Mouse (Mus musculus): Measurements from ENCODE around the gene Olfr524. TPM values are rescaled to one million over a fixed set of nuclear protein-coding genes. Genes with fewer than 3 reads are reported as not detected.

The Olfr524 gene
- total and polyA plus RNA-seq, 2 experiments: not detected

DNA sequence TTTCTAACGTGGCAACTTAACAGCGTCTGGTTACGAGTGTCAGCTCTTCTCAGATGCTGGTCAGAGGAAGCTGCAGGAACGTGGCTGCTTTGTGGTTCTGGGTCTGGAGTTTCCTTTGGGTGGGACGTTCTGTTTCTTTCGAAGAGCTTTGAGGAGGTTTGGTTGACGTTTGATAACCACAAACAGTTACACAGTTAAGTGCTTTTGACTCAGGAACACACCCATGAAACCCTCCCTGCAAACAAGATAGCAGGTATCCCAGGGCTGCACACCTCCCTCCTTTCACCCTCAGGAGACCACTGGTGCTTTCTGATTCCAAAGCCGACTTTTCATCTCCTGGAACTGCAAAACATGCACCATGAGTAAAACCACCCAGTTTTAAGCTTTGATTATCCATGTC is 2.4 kb upstream of the Olfr524 start:
- Histone ChIP-seq H3K4me3 (ENCODE audit: insufficient read depth, low read depth, low read length) (no peak overlapping the region), H3K36me3 (ENCODE audit: control insufficient read depth, insufficient read depth, low read length) (no peaks in the 10 kb centered on the region), H3K4me1 (ENCODE audit: control insufficient read depth, insufficient read depth, low read length) (no peaks in the 10 kb centered on the region), H3K27me3 (ENCODE audit: control insufficient read depth, insufficient read depth, low read length) (no peaks in the 10 kb centered on the region), H3K9ac (ENCODE audit: low read depth, low read length) (no peak overlapping the region), H3K27ac (replicated peaks; ENCODE audit: insufficient read depth, low read depth, low read length) (no peak overlapping the region), H3K79me2 (ENCODE audit: control insufficient read depth, insufficient read depth, low read length) (no peaks in the 10 kb centered on the region)
- TF ChIP-seq POLR2A (IDR thresholded peaks at IDR 0.05; ENCODE audit: extremely low read depth, insufficient read depth, low read length) (no peak), CTCF (IDR thresholded peaks at IDR 0.05; ENCODE audit: low read depth, low read length) (no peak)
- 62% methylated on average over 8 of the region's 8 CpGs for WGBS
- DNase-seq (ENCODE audit: extremely low read depth, low read depth, low spot score): no peak

- DNase-seq (ENCODE audit: extremely low read depth, low read depth, low spot score): no peak
- Histone ChIP-seq H3K27ac (replicated peaks; ENCODE audit: insufficient read depth, low read depth, low read length) (no peak overlapping the region), H3K4me3 (ENCODE audit: insufficient read depth, low read depth, low read length) (no peak overlapping the region), H3K27me3 (ENCODE audit: control insufficient read depth, insufficient read depth, low read length) (no peaks in the 10 kb centered on the region), H3K79me2 (ENCODE audit: control insufficient read depth, insufficient read depth, low read length) (no peaks in the 10 kb centered on the region), H3K4me1 (ENCODE audit: control insufficient read depth, insufficient read depth, low read length) (no peaks in the 10 kb centered on the region), H3K9ac (ENCODE audit: low read depth, low read length) (no peak overlapping the region), H3K36me3 (ENCODE audit: control insufficient read depth, insufficient read depth, low read length) (no peaks in the 10 kb centered on the region)
- TF ChIP-seq CTCF (IDR thresholded peaks at IDR 0.05; ENCODE audit: low read depth, low read length) (no peak), POLR2A (IDR thresholded peaks at IDR 0.05; ENCODE audit: extremely low read depth, insufficient read depth, low read length) (no peak)
- WGBS: 87% methylated on average over 3 of the region's 3 CpGs
These were observed 1.1 kb upstream of the Olfr524 start for GRCm38 (mm10) chr7:140206904-140207303.

GRCm38 (mm10) chr7:140201090-140201489 is 4.7 kb downstream of the Olfr524 start:
- Histone ChIP-seq H3K36me3 (ENCODE audit: control insufficient read depth, insufficient read depth, low read length) (no peaks in the 10 kb centered on the region), H3K27me3 (ENCODE audit: control insufficient read depth, insufficient read depth, low read length) (no peaks in the 10 kb centered on the region), H3K4me3 (ENCODE audit: insufficient read depth, low read depth, low read length) (no peak overlapping the region), H3K4me1 (ENCODE audit: control insufficient read depth, insufficient read depth, low read length) (no peaks in the 10 kb centered on the region), H3K27ac (replicated peaks; ENCODE audit: insufficient read depth, low read depth, low read length) (no peak overlapping the region), H3K9ac (ENCODE audit: low read depth, low read length) (no peak overlapping the region), H3K79me2 (ENCODE audit: control insufficient read depth, insufficient read depth, low read length) (no peaks in the 10 kb centered on the region)
- TF ChIP-seq CTCF (IDR thresholded peaks at IDR 0.05; ENCODE audit: low read depth, low read length): no peak
- TF ChIP-seq POLR2A (IDR thresholded peaks at IDR 0.05; ENCODE audit: extremely low read depth, insufficient read depth, low read length): no peak
- DNase-seq (ENCODE audit: extremely low read depth, low read depth, low spot score): no peak
- 85% methylated on average over 4 of the region's 4 CpGs for WGBS

DNA sequence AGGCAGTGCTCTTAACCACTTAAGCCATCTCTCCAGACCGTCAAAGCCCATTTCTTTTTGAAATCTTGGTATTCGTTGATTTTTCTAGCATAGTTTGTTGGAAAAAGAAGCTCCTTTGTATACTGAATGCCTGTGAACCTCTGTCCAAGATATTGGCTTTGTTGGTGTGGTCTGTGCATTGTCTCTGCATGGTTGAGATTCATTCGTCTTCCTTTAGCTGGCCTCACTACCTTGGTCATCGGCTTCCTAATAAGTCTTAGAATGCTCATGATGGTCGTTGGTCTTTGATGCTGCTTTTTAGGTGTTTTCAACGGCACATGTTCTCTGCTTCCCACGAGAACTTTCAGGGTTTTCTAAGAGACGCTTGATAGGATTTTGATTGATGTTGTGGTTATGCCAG is 9.8 kb downstream of the Olfr524 start:
- 77% methylated on average over 8 of the region's 8 CpGs for WGBS
- H3K9ac ChIP-seq (ENCODE audit: low read depth, low read length): no peak overlapping the region
- no peak overlapping the region for H3K4me3 ChIP-seq (ENCODE audit: insufficient read depth, low read depth, low read length)
- H3K79me2 ChIP-seq (ENCODE audit: control insufficient read depth, insufficient read depth, low read length): no peaks in the 10 kb centered on the region
- no peaks in the 10 kb centered on the region for H3K27me3 ChIP-seq (ENCODE audit: control insufficient read depth, insufficient read depth, low read length)
- DNase-seq (ENCODE audit: extremely low read depth, low read depth, low spot score): no peak
- H3K27ac ChIP-seq (replicated peaks; ENCODE audit: insufficient read depth, low read depth, low read length): no peak overlapping the region
- H3K4me1 ChIP-seq (ENCODE audit: control insufficient read depth, insufficient read depth, low read length): no peaks in the 10 kb centered on the region
- no peaks in the 10 kb centered on the region for H3K36me3 ChIP-seq (ENCODE audit: control insufficient read depth, insufficient read depth, low read length)
- TF ChIP-seq CTCF (IDR thresholded peaks at IDR 0.05; ENCODE audit: low read depth, low read length): no peak
- TF ChIP-seq POLR2A (IDR thresholded peaks at IDR 0.05; ENCODE audit: extremely low read depth, insufficient read depth, low read length): no peak

GRCm38 (mm10) chr7:140194031-140194430 is 11.7 kb downstream of the Olfr524 start:
- TF ChIP-seq POLR2A (IDR thresholded peaks at IDR 0.05; ENCODE audit: extremely low read depth, insufficient read depth, low read length): no peak
- no peak for TF ChIP-seq CTCF (IDR thresholded peaks at IDR 0.05; ENCODE audit: low read depth, low read length)
- 79% methylated on average over 4 of the region's 4 CpGs for WGBS
- Histone ChIP-seq H3K4me3 (ENCODE audit: insufficient read depth, low read depth, low read length) (no peak overlapping the region), H3K36me3 (ENCODE audit: control insufficient read depth, insufficient read depth, low read length) (no peaks in the 10 kb centered on the region), H3K79me2 (ENCODE audit: control insufficient read depth, insufficient read depth, low read length) (no peaks in the 10 kb centered on the region), H3K4me1 (ENCODE audit: control insufficient read depth, insufficient read depth, low read length) (no peaks in the 10 kb centered on the region), H3K27ac (replicated peaks; ENCODE audit: insufficient read depth, low read depth, low read length) (no peak overlapping the region), H3K9ac (ENCODE audit: low read depth, low read length) (no peak overlapping the region), H3K27me3 (ENCODE audit: control insufficient read depth, insufficient read depth, low read length) (no peaks in the 10 kb centered on the region)
- DNase-seq (ENCODE audit: extremely low read depth, low read depth, low spot score): no peak

GRCm38 (mm10) chr7:140192851-140193250 is 12.9 kb downstream of the Olfr524 start:
- 81% methylated on average over 2 of the region's 2 CpGs for WGBS
- Histone ChIP-seq H3K27ac (replicated peaks; ENCODE audit: insufficient read depth, low read depth, low read length) (no peak overlapping the region), H3K36me3 (ENCODE audit: control insufficient read depth, insufficient read depth, low read length) (no peaks in the 10 kb centered on the region), H3K27me3 (ENCODE audit: control insufficient read depth, insufficient read depth, low read length) (no peaks in the 10 kb centered on the region), H3K79me2 (ENCODE audit: control insufficient read depth, insufficient read depth, low read length) (no peaks in the 10 kb centered on the region), H3K4me3 (ENCODE audit: insufficient read depth, low read depth, low read length) (no peak overlapping the region), H3K9ac (ENCODE audit: low read depth, low read length) (no peak overlapping the region), H3K4me1 (ENCODE audit: control insufficient read depth, insufficient read depth, low read length) (no peaks in the 10 kb centered on the region)
- DNase-seq (ENCODE audit: extremely low read depth, low read depth, low spot score): no peak
- TF ChIP-seq CTCF (IDR thresholded peaks at IDR 0.05; ENCODE audit: low read depth, low read length): no peak
- no peak for TF ChIP-seq POLR2A (IDR thresholded peaks at IDR 0.05; ENCODE audit: extremely low read depth, insufficient read depth, low read length)

All from liver, adult 2 months (tissue).